Mouse (Mus musculus) heart, adult 2 months (tissue): ENCODE measurements around the gene Mob1b.

Source experiments
- CTCF ChIP-seq: fragments of 200-600 bp; IDR thresholded peaks from 2 replicates; pipeline ENCODE4 v1.8.1; 2022; ENCODE audit warnings: antibody characterized with exemption, mild to moderate bottlenecking, moderate library complexity
- EP300 ChIP-seq: fragments of 200-500 bp; IDR thresholded peaks from 2 replicates; pipeline ENCODE4 v1.6.1; 2011; ENCODE audit warnings: low read depth, low read length, control low read depth; ENCODE audit not compliant: insufficient read depth
- POLR2A ChIP-seq: fragments of 200-500 bp; IDR thresholded peaks from 2 replicates; pipeline ENCODE4 v1.6.1; 2011; ENCODE audit warnings: mild to moderate bottlenecking, low read depth, low read length, control low read depth; ENCODE audit not compliant: insufficient read depth

DNA sequence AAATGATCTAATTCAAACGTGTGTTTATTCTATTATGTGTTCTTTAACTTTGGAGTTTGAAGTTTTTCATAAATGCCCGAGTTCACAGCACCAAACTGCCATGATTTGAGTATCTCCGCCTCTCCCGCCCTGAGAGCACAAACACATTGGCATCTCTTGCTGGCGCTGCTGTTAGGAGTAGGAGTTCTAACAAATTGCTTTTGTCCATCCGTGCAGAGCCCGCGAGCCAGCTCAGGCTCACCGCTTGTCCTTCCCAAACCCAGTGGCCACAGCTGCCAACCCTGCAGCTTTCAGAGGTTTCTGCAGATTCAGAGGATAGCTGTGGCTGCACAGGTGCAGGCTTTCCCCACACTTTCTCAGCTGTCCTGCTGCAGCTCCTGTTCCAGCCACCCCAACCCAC, 86.7 kb downstream of the Mob1b start:
- no peak for TF ChIP-seq POLR2A
- no peak for TF ChIP-seq CTCF
- no peak for TF ChIP-seq EP300
